Mouse (Mus musculus) layer of hippocampus, postnatal 36 days (tissue): Measurements from ENCODE around the gene Glt6d1. TPM values are rescaled to one million over a fixed set of nuclear protein-coding genes. Genes with fewer than 3 reads are reported as not detected.
A peak's percentile ranks its signal among the peaks of the same experiment; 100 is the strongest.
"Not testable (repeated sequence)": the region's sequence is repeated elsewhere in the genome, so short reads cannot be mapped to it uniquely, and the experiment has no call there.

Source experiments
- DNase-seq, 2 experiments: peaks; one replicate each; pipeline ENCODE4 v3.0.0; 2022
- total RNA-seq, 2 experiments: library from RNA; stranded (reverse); gene quantifications; 2 replicates each; pipeline ENCODE4 v1.2.3; 2021

The Glt6d1 gene
- not detected for total RNA-seq

DNA sequence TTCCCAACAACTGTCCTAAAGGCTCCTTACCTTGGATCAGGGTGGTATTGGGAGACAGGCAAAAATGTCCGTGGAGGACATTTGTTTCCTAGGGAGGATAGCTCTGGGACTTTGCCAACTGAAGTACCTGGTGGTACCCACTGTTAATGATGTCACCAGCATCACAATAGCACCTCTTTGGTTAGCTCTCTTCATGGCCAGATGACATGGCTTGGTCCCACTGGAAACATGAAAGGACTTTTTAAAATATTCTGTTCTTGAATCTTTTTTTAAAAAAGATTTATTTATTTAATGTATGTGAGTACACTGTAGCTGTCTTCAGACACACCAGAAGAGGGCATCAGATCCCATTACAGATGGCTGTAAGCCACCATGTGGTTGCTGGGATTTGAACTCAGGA lies at the start of gene Glt6d1:
Gene Glt6d1 (minus strand): TSS at position 101 of the 400 bp plus-strand sequence.
- not testable (repeated sequence) for DNase-seq

DNA sequence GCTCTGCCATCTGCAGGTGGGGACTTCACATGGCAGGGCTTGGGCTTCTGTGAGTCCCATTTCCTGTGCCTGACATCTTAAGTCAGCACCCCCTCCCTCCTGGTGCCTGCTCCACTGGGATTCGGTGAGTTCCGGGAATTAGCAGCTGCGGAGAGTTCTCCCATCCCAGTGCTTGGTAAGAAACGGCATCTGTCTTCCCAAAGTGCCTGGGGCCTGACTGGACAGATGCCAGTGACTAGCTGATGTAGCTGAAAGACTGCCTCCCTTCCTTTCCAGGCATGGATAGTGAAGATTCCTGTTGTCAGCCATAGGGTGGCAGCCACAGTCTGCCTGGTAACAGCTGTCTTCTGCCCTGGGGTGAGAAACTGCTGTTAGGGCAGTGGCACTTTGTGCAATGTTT lies 49.8 kb upstream of the Glt6d1 start:
- DNase-seq = peak; percentile 37

DNA sequence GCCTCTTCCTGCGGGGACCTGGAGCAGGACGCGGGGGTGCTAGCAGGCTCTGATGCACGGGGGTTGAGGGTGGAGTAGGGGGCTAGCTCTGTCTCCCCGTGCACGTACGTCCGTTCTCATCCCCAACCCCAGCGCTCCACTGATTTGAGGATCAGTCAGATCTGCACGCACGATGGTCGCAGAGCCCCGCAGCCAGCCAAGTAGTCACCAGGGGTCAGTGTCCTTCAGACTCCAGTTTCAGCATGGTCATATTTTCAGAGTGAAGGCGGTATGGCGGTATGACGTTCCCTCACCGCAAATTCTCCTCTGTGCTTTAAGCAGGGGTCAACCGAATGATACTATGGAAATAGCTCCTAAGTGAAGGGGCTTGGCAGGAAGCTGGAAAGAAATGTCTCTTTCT lies 48.6 kb upstream of the Glt6d1 start:
- DNase-seq = no peak

DNA sequence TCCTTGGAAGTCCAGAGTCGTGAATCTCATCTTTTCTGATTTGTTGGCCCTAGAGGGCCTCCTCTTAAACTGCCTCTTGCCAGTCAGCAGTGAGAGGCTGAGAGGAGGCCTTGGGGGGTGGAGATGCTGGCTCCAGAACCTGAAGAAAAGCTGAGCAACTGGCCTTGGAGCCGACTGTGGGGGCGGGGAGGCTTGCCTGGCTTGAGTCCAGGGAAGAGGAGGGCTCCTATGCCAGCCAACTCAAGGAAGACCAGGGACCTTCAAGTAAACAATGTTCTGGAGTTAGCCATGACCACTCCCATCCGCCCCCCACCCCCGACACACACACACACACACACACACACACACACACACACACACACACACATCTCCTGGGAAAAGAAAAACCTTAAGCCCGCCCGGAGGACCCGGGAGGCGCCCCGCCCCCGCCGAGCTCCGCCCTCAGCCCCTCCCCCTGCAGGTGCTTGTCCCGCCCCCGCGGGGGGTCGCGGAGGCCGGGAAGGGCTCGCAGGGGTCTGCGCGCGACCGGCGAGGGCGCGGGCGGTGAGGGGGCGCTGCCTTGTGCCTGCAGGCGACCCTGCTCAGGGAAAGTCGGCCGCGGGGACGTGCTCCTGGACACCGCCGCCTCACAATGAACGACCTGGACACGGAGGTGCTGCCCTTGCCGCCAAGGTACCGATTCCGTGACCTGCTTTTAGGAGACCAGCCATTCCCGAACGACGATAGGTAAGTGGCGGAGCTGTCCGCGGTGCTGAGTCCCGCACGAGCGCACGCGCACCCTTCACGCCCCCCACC lies 47.9 kb upstream of the Glt6d1 start, which contains the start of gene Kcnt1:
Gene Kcnt1 (plus strand): TSS at position 398 of the 795 bp plus-strand sequence.
- DNase-seq = peak in 1 of 2 experiments; percentile 41

DNA sequence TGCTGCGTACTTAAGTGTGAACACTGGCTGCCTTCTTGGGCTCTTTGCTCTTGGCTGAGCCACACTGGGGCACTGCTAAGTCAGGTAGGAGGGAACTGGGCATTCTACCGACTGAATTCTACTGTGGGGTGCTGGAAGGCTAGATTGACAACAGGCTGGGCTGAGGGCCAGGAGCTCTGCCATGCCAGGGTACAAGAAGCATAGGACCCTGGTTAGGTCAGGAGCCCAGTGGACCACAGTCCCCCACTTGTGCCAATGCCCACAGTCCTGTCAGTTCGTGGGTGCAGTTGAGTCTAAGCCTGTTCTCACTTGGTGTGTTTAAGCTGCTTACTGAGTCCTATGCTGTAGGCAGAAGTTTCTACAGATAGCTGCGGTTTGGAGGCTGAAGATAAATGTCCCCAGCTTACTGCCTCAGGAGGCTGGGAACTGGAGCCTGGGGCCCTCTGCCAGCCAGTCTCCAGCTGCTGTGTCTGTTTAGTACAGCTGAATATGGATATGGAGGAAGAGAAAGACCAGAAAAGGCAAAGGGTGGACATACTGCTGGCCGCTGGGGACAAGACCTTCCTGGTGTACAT lies 47.1 kb upstream of the Glt6d1 start:
- DNase-seq = peak in 1 of 2 experiments; percentile 10

DNA sequence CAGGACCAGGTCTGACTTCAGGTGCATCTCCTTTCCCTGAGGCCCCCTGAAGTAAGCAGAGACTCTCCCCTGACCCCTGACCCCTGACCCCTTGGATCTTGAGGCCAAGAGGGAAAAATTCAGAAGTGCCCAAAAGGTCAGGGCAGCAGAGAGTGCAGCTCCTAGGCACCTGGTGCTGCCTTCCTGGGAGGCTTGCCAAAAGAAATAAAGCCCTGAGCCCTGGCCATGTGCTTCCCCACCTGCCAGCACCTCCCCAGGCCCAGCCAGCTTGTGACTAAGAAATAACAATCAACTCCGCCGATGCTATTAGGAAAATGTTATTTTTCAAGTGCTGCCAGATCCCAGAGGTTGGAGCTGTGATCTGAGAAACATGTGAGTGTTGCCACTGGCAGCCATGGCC lies 46.4 kb upstream of the Glt6d1 start:
- DNase-seq = no peak

DNA sequence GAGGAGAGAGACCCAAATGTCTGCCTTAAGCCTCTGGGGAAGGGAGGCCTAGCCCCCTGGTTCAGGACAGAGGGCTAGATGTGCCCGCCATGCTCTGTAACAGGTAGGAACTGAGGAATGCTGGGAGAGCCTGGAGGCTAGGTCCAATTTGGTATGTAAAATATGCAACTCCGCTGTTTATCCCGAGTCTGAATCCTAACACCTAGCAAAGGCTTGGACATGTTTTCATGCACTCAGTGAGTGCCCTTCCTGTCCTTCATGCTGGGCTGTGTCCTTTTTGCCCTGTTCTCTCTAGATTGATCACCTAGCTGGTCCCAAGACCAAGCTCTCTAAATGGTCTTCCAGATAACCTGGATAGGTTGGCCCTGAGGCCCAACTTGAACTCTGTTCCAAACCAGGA lies 44.2 kb upstream of the Glt6d1 start:
- DNase-seq = no peak

DNA sequence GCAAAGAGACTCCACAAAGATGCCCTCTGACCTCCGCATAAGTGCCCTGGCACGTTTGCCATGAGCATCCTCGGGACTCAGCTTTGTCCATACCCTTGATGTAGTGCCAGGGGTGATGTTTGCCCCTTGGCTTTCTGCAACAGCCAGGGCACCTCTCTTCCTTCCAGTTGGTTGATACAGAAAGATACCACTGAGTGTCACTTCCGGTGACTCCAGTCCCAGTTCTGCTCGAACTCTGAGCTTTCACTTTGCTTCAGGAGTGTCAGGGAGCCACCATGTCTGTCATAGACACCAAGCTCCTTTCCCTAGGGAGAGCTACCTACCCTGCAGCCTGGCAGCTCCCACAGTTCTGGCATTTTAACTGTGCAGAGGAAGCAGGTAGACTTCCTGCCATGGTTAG lies 38.4 kb upstream of the Glt6d1 start:
- DNase-seq = no peak

DNA sequence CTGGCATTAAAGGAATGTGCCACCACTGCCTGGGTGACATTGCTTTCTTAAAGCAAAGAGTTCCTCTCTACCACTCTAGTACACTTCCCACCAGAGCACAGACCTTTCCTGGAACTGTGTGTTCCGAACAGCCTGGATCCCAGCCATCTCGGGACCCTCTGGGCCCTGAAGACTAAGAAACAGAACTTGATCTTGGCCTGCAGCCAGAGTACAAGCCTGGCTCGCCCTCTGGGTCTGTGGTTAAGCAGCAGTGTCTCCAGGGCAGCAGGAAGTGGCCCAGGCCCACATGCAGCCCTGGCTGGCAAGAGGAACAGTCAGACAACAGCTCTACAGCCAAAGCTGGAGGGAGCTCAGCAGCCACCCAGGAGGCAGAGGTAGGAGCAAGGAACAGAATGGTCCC lies 37.0 kb upstream of the Glt6d1 start:
- DNase-seq = peak; percentile 58 to 61

DNA sequence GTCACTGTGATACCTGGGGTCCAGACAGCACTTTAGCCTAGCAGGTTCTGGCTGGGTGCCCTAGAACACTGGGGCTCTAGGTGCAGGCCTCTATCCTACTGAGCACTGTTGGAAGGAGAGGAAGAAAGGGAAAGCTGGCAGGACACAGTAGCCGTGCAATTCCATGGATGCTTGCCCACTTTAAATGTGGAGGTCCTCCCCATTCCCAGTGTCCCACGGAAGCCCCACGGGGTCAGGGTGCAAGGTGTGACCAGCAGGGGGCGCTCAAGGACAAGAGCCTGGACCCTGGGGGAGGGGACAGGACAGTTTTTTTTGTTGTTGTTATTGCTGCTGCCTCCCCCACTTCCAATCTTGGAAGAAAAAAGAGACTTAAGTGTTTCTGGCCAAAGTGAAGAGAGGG lies 34.7 kb upstream of the Glt6d1 start:
- peak; percentile 38 to 50 for DNase-seq

DNA sequence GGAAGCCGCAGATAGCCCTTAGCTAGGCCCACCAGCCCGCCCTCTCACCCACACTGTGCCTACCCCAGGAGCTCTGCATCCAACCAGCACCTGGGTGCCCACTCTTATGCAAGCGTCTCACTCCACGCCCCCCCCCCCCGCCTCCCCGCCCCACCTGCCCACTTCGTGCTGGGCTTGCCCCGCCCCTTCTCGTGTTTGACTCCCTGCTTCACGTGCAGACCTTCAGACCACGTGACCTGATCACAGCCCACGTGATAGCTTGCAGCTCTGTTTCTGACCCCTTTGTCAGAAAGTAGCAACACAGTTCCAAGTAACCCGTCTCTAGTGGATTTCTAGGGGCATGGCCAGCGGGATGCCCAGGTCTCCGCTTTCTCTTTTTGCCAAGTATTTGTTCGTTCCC lies 31.6 kb upstream of the Glt6d1 start, which contains the start of gene Sohlh1:
Gene Sohlh1 (minus strand): TSS at position 23 of the 400 bp plus-strand sequence.
- DNase-seq = no peak

DNA sequence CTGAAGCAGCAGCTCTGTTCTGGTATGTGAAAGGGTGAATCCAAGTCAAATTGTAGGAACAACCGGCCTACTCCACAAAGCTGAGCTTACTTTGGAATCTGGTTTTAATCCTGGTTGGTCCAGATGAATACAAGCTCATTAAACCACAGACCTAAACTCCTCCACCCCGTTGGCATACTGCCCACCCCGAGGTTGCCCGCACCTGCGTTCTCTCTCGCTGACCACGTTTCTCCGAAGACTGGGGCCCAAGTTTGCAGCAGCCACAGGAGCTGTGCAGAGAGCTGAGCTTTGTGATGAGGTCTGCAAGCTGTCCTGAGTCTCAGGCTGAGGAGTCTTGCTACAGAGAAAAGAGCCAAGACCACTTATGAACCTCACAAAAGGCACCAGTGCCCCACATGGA lies 30.9 kb upstream of the Glt6d1 start:
- DNase-seq = no peak

DNA sequence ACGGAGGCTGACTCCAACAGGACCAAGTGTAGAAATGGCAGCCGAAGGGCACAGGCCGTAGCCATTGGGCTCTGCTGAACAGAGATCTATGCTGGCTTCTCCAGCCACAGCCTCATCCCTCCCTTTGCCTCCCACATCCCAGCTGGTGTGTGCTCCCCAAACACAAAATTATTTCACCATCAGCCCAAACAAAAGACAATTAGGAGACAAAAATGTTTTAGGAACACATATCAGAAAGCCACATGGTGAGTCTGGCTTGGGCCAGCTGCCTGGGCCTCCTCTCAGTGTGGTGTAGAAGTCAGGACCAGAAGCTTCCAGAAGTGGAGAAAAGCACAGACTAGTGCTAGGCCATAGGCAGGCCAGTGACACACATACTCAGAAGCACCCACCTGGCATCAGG lies 28.4 kb upstream of the Glt6d1 start:
- no peak for DNase-seq

DNA sequence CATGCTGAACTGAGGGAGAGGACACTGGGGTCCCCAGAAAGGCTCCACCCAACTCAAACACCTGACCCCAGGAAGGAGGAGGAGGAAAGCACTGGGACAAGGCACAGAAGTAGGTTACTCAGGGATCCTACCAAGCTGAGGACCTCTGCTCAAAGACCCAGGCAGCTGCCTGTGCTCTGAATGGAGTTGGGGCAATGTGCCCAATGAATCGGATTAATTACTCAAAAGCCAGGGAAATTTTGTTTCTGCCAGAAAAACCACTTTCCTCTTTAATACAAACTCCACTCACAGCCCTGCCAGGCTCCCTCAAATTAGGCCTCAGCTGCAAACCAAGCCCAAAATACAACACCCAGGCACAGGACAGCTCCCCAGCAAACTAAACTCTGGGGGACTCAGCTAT lies 27.1 kb upstream of the Glt6d1 start:
- DNase-seq = peak in 1 of 2 experiments; percentile 35

DNA sequence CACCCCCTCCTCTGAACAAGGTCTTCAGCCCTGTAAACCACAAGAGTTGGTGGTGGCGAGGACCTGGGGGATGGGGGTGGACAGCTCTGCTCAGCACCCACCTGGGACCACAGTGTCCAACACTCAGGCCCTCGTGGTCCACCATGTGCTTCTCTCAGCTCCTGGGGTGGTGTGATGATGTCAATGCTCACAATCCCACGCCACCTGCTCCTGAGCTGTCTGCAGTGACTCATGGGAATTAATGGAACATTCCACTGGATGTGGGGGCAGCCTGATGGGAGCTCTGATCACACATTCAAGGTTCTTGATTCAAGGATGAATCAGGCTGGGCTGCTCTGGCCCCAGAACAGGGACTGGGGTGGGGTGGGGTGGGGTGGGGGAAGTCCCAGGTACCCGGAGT lies 26.5 kb upstream of the Glt6d1 start:
- no peak for DNase-seq

DNA sequence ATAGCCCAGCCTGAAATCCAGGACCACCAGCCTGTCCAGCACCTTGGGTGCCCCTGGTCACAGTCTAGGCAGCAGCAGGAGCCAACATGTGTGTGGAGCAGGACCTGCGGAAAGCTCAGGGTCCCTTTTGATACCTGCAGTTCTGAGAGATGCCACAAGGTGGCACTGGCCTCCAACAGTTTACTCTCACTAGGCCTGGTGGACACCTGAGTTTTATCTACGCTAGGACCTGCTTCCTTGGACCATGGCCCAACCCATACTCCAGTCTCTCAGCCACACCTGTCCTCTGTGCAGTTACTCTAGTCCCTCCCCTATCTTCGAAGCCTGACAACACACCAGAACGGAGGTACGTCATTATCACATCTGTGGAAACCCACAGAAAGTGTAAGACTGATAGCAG lies 20.6 kb upstream of the Glt6d1 start:
- peak; percentile 60 to 75 for DNase-seq

DNA sequence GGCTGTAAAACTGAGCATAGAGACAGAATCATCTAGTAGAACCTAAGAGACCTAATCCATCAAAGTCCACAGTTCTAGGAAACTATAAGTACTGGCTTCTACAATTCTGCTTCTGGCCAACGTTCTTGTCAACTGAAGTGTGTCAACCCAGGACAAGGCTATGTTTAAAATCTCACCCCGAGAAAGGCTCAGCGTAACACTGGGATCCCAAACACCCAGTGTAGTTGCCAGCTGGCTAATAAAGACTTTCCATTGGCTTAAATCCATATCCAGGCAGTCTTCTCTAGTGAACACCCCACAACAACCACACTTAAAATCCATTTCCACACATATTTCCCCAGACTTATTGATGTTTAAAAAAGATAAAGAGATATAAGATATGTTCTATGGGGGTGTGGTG lies 15.1 kb upstream of the Glt6d1 start:
- DNase-seq = no peak

DNA sequence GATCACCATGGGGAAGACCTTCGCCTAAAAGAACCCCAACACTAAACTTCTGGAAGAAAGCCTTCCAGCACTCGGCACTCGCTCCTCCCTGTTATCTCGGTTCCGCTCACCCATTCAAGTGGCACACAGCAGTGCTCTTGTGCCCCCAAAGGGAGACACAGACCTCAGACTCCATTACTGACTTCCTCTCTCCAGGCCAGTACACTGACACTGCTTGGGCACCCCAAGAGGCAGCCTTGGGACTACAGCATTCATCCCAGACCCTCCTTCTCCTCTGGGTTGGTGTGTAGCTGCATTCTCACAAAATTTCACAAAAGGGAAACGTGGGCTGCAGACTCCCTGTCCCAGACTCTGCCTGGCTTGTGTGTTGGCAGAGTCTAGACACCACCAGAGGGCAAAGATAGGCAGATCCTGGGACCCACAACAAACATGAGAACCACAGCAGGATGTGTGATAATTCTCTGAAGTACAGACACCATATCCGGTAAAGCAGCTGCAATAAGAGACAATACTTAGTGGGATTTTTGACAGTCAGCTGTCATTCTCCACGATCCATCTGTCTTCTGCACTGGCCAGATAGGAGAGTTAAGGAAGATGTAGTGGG lies 12.8 kb upstream of the Glt6d1 start:
- no peak for DNase-seq

DNA sequence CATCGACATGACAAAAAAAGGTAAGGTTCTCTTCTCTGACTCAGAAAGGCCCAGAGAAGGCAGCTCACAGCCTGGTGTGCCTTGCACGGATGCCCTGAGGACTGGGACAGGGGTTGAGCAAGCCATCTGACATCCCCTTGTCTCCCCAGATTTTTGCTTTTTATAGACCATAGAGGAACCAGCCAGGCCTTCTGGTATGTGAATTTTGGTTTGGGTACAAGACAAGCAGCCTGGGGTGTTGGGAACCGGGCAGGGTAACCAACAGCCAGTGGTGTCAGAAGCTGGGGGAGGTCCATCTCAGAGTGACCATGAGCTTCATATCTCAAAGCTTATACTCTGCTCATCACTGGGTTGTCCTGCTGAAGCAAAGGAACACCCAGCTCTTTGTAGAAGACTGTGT lies 9.1 kb upstream of the Glt6d1 start:
- no peak for DNase-seq

DNA sequence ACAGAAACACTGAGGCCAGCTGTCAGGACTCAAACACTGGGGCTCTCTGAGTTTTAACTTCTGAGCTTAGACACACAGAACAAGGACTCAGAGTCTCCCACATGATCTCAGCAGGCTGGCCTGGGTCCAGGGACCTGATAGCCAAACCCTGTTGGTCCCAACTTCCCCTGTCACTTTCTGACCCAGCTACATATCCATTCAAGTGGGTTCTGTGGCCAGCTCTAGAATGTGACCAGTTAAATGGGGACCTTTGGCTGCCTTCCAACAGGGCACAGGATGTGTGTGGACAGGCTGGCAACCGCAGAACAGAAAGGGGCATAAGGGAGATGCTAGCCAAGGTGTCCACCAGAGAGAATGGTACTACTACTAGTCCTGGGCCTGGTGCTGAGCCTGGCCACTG lies 7.2 kb upstream of the Glt6d1 start, which contains the start of gene Lcn9:
Gene Lcn9 (plus strand): TSS at position 348 of the 400 bp plus-strand sequence.
- DNase-seq = no peak

DNA sequence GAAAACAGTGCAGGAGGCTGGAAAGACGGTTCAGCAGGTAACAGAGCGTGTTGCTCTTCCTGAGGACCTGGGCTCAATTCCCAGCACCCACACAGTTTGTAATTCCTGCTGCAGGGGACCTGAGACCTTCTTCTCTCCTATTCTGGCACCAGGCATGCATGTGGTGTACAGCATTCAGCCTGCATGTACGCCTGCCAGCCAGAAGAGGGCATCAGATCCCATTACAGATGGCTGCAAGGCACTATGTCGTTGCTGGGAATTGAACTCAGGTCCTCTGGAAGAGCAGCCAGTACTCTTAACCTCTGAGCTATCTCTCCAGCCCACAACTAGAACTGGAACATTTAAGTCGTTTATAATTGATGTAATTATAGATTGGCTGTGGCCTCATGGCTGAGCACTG lies 2.3 kb downstream of the Glt6d1 start:
- DNase-seq = no peak

DNA sequence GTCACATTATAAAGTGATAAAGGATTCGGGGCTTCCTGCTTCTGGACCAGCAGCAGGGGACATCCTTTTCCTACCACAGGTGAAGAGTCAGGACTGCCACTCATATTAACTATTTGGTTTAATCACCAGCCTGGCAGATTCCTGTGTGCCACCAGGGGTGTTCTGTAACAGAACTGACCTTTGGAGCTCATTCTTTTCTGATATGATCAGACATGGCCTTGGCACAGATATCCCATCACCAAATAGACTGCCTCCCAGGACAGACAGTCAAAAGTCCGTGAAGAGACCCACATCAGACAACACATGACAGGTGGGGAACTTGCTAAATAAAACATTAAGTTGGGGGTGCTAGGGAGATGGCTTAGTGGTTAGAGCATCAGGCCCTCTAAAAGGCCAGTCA lies 3.9 kb downstream of the Glt6d1 start:
- no peak for DNase-seq

DNA sequence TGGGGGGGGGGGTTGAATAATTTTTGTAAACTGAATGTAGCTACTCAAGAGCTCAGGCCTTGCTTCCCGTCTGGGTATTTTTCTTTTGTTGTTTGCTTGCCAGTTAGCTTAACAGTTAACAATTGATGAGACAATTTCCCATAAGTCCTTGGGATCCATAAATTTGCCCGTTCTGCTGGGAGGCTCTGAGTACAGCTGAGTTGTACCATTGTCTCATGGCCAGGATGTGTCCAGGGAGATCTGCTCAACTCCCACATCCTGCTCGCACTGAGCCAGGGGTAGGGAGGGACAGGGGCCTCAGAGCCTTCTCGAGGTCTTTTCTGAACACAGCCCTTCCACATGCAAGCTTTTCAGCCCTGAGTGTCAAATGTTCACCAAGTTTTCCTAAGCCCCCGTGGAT lies 17.6 kb downstream of the Glt6d1 start:
- no peak for DNase-seq

DNA sequence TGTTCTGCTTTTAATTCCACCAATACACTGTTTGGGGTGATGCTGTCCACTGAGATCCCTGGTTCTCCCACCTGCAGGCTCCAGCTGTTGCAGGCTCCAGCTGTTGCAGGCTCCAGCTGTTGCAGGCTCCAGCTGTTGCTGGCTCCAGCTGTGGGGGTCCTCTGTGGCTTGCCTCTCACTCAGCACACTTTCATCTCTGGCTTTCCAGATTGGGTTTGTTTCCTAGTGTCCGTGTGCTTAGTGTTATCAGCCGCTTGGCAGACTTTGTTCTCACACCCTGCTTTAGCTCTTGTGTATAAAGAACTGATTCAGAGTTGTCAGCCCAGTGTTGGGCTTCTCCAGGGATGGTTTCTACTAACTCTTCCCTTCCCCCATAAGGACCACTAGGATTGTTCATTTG lies 18.0 kb downstream of the Glt6d1 start:
- DNase-seq = no peak
